Mouse (Mus musculus) midbrain, embryonic 14.5 days (tissue): ENCODE results near the gene Leng1. TPM values are rescaled to one million over a fixed set of nuclear protein-coding genes. Genes with fewer than 3 reads are reported as not detected.
A peak's percentile ranks its signal among the peaks of the same experiment; 100 is the strongest.

Experiments
- ATAC-seq: fragments of 200-750 bp; cut with Nextera tagmentation; 2 replicates; pipeline ENCODE4 v1.8.0; 2017; ENCODE audit warnings: moderate number of reproducible peaks, moderate library complexity; ENCODE audit not compliant: low FRiP score, low TSS enrichment
- DNase-seq: peaks from one replicate; pipeline ENCODE4 v3.0.0-alpha.2; 2015
- H3K27ac ChIP-seq: fragments of 300-500 bp; sonication (generic); replicated peaks from 2 replicates; pipeline ENCODE4 v1.5.1; 2014; ENCODE audit warnings: mild to moderate bottlenecking, low read depth, low read length, moderate library complexity
- H3K27me3 ChIP-seq: fragments of 300-500 bp; sonication (generic); 2 replicates; pipeline ENCODE4 v1.6.1; 2014; ENCODE audit warnings: low read length, control low read depth, mixed read lengths; ENCODE audit not compliant: control insufficient read depth, insufficient read depth
- H3K36me3 ChIP-seq: fragments of 300-500 bp; sonication (generic); 2 replicates; pipeline ENCODE4 v1.6.1; 2014; ENCODE audit warnings: low read length, control low read depth; ENCODE audit not compliant: control insufficient read depth, insufficient read depth
- H3K4me1 ChIP-seq: fragments of 300-500 bp; sonication (generic); 2 replicates; pipeline ENCODE4 v1.6.1; 2014; ENCODE audit warnings: mild to moderate bottlenecking, antibody characterized with exemption, low read length, control low read depth; ENCODE audit not compliant: control insufficient read depth, insufficient read depth
- H3K4me2 ChIP-seq: fragments of 300-500 bp; sonication (generic); 2 replicates; pipeline ENCODE4 v1.6.1; 2014; ENCODE audit warnings: mild to moderate bottlenecking, low read length, moderate library complexity
- H3K4me3 ChIP-seq: fragments of 300-500 bp; sonication (generic); replicated peaks from 2 replicates; pipeline ENCODE4 v1.5.1; 2014; ENCODE audit warnings: low read depth, low read length
- H3K9ac ChIP-seq: fragments of 300-500 bp; sonication (generic); replicated peaks from 2 replicates; pipeline ENCODE4 v1.6.1; 2014; ENCODE audit warnings: mild to moderate bottlenecking, low read length, moderate library complexity
- H3K9me3 ChIP-seq: fragments of 300-500 bp; sonication (generic); 2 replicates; pipeline ENCODE4 v1.6.1; 2016; ENCODE audit warnings: low read length, control low read depth, mixed read lengths; ENCODE audit not compliant: control insufficient read depth
- WGBS: fragments of 180-500 bp; shearing (Covaris S2); extraction: QIAGEN DNeasy Blood & Tissue Kit; methylation state at CpG from one replicate; pipeline ENCODE4 v1.1.7; 2014; 5-methylcytosine and 5-hydroxymethylcytosine counted together
- polyA plus RNA-seq: library from polyadenylated mRNA; unstranded; fragments of >200 nt; fragmentation: Nextera tagmentation; extraction: Ambion mirVana; gene quantifications from 2 replicates; pipeline ENCODE4 v1.2.1, GENCODE M21; 2014

Gene Leng1
- polyA plus RNA-seq, 1 experiment from 2014 or later, result 10.6 TPM

DNA sequence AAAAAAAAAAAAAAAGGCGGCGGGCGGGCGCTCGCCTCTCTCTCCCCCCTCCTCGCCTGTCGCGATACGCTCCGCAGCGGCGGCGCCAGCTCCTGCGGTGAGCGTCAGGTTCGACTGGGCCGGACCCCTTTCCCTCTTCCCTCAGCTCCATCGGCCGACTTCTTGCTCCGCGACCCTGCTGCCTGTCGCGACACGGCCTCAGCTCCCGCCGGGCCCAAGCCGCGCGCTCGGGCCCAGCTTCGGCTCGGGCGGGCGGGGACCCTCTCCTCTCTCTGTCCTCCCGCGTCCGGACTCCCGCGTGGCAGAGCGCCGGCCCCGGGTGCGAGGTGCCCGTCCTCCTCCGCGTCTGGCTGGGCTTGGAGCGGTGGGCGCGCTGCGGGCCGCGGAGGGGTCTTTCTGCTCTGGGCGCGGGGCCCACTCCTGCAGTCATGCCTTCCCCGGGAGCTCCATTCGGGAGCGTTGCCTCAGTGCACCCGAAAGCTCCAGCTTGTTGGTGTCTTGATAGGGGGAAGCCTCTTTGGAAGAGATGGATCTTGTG, 20.1 kb downstream of the Leng1 start:
- Histone ChIP-seq H3K36me3 (peaks cover 17% of the 10 kb centered on the region), H3K27me3 (no peaks in the 10 kb centered on the region), H3K4me1 (peaks cover 21% of the 10 kb centered on the region), H3K9ac (peak overlapping the region; percentile 94), H3K4me3 (peak overlapping the region; percentile 90), H3K4me2 (peak overlapping the region; percentile 81), H3K27ac (peak overlapping the region; percentile 96), H3K9me3 (no peaks in the 10 kb centered on the region)
- 1% methylated on average over 53 of the region's 58 CpGs for WGBS
- no peak for DNase-seq
- ATAC-seq, result no peak

DNA sequence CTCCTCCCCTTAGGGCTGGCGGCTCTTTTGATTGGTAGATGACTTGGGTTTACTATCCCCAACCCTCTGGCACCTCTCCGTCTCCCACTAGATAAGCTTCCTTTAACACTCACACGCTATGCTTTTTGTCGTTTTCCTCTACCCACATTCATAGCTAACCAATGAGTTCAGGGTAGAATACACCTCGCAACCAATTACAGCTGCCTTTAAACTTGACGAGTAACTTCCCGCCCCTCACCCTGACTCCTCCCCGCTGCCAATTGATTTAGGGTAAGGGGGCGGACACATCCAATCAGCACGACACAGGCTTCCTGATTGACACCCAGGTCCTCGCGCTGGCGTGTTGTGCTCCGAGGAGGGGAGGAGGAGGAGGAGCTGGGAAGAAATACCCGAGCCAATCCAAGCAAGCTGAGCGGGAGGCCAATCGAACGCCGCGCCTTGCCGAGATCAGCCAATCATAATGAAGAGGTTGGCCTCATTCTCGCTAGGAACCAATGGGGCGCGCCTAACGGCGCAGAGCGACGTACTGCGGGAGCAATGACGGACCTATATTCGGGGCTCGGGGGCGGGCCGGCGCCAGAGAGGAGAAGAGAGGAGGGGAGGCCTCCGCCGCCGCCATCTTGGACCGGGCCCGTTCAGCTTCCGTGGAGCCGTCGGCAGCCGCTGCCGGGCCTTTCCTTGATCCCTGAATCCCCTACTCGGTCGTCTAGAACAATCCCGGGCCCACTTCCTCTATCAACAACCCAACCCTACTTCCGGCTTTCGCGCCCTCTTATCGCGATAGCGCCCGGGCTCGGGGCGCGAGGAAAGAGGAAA, 20.8 kb downstream of the Leng1 start, which contains the start of gene Cnot3:
Cnot3 (plus strand) TSS at position 597 of the 816 bp plus-strand sequence.
- peaks cover 18% of the 10 kb centered on the region for H3K36me3 ChIP-seq
- ATAC-seq (peak; percentile 98), DNase-seq (peak; percentile 99)
- H3K4me3 ChIP-seq, result peak within 1 kb of the TSS; percentile 90
- H3K4me1 ChIP-seq, result peaks cover 21% of the 10 kb centered on the region
- H3K9me3 ChIP-seq, result no peaks in the 10 kb centered on the region
- no peaks in the 10 kb centered on the region for H3K27me3 ChIP-seq
- peak within 1 kb of the TSS; percentile 96 for H3K27ac ChIP-seq
- under 1% methylated on average over 57 of the region's 58 CpGs for WGBS
- peak within 1 kb of the TSS; percentile 81 for H3K4me2 ChIP-seq
- peak within 1 kb of the TSS; percentile 94 for H3K9ac ChIP-seq

DNA sequence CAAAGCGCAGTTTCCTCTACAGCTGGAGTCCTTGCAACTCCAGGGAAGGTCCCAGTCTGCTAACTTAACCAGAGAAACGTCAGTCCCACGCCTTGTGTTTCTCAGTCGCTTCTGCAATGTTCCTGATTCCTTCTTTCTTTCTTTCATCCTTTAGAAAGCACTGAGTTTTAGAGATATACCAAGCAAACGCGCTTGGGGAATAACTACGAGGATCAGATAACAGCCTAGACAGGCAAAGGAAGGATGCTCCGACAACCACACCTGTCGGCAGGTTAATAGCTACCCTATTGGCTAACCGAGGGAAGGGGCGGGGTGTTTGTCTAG, 21.3 kb downstream of the Leng1 start:
- Histone ChIP-seq H3K36me3 (peaks cover 24% of the 10 kb centered on the region), H3K4me2 (peak overlapping the region; percentile 81), H3K27me3 (no peaks in the 10 kb centered on the region), H3K27ac (no peak overlapping the region; the same call in 1 of the 2 replicates), H3K9ac (no peak overlapping the region), H3K4me3 (peak overlapping the region; percentile 90), H3K9me3 (no peaks in the 10 kb centered on the region), H3K4me1 (peaks cover 21% of the 10 kb centered on the region)
- no peak for ATAC-seq
- 0% methylated on average over 11 of the region's 11 CpGs for WGBS
- no peak for DNase-seq

DNA sequence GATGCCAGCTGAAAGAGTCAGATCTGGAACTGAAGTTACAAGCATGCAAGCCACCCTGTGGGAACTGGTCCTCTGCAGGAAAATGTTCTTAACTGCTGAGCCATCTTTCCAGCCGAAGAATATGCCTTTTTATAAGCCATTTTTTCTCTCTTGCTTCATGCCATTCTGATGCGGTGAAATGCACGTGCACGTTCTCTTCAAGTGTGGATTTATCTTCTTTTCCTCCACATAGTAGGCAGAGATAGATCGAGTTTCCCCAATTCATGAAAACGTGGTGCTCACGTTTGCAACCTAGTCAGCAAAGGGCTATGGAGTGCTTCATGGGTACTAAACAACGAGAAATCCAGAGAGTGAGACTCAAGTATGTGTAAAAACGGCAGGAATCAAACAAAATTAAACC, 21.8 kb downstream of the Leng1 start:
- ATAC-seq, result no peak
- Histone ChIP-seq H3K36me3 (peaks cover 28% of the 10 kb centered on the region), H3K27ac (no peak overlapping the region; the same call in 1 of the 2 replicates), H3K4me1 (peaks cover 21% of the 10 kb centered on the region), H3K4me2 (peak overlapping the region; percentile 81), H3K9me3 (no peaks in the 10 kb centered on the region), H3K4me3 (peak overlapping the region; percentile 90), H3K9ac (no peak overlapping the region), H3K27me3 (no peaks in the 10 kb centered on the region)
- DNase-seq, result no peak
- WGBS, result 24% methylated on average over 9 of the region's 9 CpGs

DNA sequence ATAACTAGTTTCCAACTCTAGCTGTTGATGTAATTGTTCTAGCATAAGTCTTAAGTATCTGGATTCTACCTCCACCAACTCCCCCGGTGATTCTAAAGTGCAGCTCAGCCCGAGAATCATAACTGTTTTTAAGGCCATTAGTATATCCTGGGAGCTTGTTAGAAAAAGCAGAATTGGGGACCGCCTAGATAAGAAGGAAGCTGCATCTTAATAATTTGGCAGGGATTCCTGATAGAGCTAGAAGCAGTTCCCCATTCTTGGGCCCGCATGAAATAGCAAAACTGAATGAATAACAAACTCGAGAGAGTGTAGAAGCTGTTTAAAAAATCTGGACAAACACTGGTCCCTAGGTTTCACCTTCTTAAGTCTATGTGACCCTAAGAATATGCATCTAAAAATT, 22.2 kb downstream of the Leng1 start:
- no peak overlapping the region for H3K4me3 ChIP-seq
- no peak overlapping the region for H3K27ac ChIP-seq
- H3K9me3 ChIP-seq, result no peaks in the 10 kb centered on the region
- 75% methylated on average over 5 of the region's 5 CpGs for WGBS
- ATAC-seq (no peak), DNase-seq (no peak)
- peaks cover 33% of the 10 kb centered on the region for H3K36me3 ChIP-seq
- no peak overlapping the region for H3K4me2 ChIP-seq
- peaks cover 21% of the 10 kb centered on the region for H3K4me1 ChIP-seq
- H3K27me3 ChIP-seq, result no peaks in the 10 kb centered on the region
- no peak overlapping the region for H3K9ac ChIP-seq

DNA sequence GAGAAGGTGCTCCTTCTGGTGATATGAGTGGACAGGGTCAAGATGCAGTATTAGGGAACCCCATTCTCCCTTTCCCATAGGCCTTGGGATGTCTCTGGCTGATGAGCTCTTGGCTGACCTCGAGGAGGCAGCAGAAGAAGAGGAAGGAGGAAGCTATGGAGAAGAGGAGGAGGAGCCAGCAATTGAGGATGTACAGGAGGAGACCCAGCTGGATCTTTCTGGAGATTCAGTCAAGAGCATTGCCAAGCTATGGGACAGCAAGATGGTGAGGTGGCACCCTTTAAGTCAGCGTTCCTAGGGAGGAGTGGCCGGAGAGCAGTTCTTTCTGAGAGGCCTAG, 35.2 kb downstream of the Leng1 start:
- peaks cover 37% of the 10 kb centered on the region for H3K36me3 ChIP-seq
- peak overlapping the region; percentile 98 for H3K4me2 ChIP-seq
- H3K4me1 ChIP-seq, result peaks cover 13% of the 10 kb centered on the region
- ATAC-seq, result no peak
- H3K9me3 ChIP-seq, result no peaks in the 10 kb centered on the region
- H3K27me3 ChIP-seq, result no peaks in the 10 kb centered on the region
- no peak for DNase-seq
- peak overlapping the region; percentile 50 for H3K4me3 ChIP-seq
- no peak overlapping the region for H3K27ac ChIP-seq
- 51% methylated on average over 3 of the region's 3 CpGs for WGBS
- peak overlapping the region; percentile 77 for H3K9ac ChIP-seq

DNA sequence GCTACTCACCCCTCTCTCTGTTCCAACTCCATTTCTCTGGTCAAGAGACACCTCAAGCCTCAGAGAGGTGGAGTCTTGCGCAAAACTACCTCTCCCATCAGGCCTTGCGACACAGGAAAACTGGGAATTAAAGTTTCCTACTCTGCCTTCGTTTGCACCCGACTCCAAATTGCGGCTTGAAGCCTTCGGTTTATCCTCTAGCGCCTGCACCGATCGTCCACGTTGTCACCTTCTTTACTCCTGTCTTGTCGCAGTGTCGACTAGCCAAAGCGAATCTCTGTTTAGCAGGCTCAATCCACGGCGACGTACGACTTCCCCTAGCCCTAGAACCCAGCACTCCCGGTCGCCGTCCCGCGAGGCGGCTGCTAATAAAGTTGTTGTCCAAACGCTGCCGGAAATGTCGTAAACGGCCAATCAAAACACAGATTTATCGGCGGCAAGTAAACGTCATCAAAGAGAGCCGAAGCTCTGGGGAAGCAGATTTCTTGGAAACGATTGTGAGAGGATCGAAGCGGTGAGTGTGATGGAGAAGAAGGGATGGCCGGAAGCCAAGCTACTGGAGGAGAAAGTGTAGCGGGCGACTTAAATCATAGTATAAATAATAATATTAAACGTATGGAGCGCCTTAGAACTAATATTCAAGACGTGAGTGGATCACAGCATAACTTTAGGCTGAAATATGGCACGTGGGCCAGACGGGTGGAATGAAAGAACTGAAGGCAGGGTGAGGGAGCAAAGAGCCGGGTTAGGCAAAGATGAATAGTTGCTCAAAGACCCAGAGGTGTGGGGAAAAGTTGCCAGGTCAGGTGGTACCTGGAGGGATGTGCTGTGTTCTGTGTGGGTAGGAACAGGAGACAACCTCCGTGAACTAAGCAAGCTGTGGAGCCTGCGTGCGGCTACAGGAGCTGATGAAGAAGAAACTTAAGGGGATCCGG, 35.8 kb downstream of the Leng1 start, which contains the start of the genes Tfpt and Prpf31:
Tfpt (minus strand) TSS at position 387 of the 935 bp plus-strand sequence.
Prpf31 (plus strand) TSS at position 443 of the 935 bp plus-strand sequence.
- peak; percentile 98 for DNase-seq
- 1% methylated on average over 47 of the region's 47 CpGs for WGBS
- no peaks in the 10 kb centered on the region for H3K9me3 ChIP-seq
- H3K27me3 ChIP-seq, result no peaks in the 10 kb centered on the region
- peak; percentile 87 for ATAC-seq
- H3K4me1 ChIP-seq, result peaks cover 13% of the 10 kb centered on the region
- peak within 1 kb of the TSS; percentile 98 for H3K4me2 ChIP-seq
- H3K36me3 ChIP-seq, result peaks cover 30% of the 10 kb centered on the region
- H3K9ac ChIP-seq, result peak within 1 kb of the TSS; percentile 77
- peak within 1 kb of the TSS; percentile 71; the same call in 1 of the 2 replicates for H3K27ac ChIP-seq
- peak within 1 kb of the TSS; percentile 50 for H3K4me3 ChIP-seq

DNA sequence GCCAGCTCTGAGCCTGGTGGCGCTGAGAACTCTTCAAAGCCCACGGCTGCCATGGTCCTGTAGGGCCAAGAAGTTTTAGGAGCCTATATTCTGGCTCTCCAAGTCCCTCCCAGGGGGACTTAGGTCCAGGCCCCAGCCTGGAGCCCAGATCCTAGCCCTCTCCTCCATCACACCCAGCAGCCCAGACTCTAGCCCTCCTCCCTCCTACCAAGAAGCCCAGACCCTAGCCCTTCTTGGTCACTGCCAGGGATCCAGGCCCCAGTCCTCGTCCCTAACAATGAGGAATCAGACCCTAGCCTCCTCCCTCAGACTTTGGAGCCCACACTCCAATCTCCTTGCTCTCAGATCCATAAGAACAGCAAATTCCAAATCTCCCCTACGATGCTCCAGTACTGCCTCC, 36.6 kb downstream of the Leng1 start:
- Histone ChIP-seq H3K27me3 (no peaks in the 10 kb centered on the region), H3K9ac (peak overlapping the region; percentile 77), H3K4me2 (peak overlapping the region; percentile 98), H3K27ac (0 out of 2 replicates have a peak overlapping the region, but pooled peaks have one; percentile 71), H3K36me3 (peaks cover 27% of the 10 kb centered on the region), H3K9me3 (no peaks in the 10 kb centered on the region), H3K4me3 (peak overlapping the region; percentile 50), H3K4me1 (peaks cover 13% of the 10 kb centered on the region)
- ATAC-seq, result peak; percentile 40; the same call in 1 of the 2 replicates
- DNase-seq, result no peak
- WGBS, result 35% methylated on average over 4 of the region's 4 CpGs
